Mouse (Mus musculus): ENCODE results near the gene Pced1b. TPM values are rescaled to one million over a fixed set of nuclear protein-coding genes. Genes with fewer than 3 reads are reported as not detected.

The Pced1b gene
- polyA plus RNA-seq, 1 experiment = 8.3 TPM

DNA sequence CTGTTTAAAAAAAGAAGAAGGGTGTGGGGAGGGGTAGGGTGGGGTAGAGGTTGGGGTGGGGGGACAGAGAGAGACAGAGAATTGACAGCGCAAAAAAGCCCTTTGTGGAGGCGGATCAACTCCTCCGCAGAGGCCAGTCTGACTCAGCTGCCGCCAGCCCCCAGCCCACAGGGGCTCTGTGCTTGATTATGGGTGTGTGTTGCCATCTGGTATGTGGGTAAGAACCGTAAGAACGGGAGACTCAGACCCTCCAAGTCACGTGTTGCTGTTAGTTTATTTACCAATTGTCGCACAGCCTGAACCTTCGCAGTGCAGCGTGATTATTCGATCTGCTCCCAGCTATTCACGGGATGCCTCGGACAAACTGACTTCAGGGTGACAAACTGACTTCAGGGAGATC is 41.8 kb downstream of the Pced1b start:
- Histone ChIP-seq H3K4me3 (ENCODE audit: control insufficient read depth, low read depth, low read length) (no peak overlapping the region), H3K27me3 (ENCODE audit: control insufficient read depth, insufficient read depth, low read length) (no peaks in the 10 kb centered on the region), H3K27ac (ENCODE audit: control insufficient read depth, insufficient read depth, low read depth, low read length) (no peak overlapping the region), H3K36me3 (ENCODE audit: control insufficient read depth, insufficient read depth, low read length) (no peaks in the 10 kb centered on the region), H3K4me1 (ENCODE audit: control insufficient read depth, insufficient read depth, low read length) (no peaks in the 10 kb centered on the region)
- TF ChIP-seq POLR2A (IDR thresholded peaks at IDR 0.05; ENCODE audit: control insufficient read depth, low read depth, low read length) = no peak
- TF ChIP-seq CTCF (IDR thresholded peaks at IDR 0.05; ENCODE audit: control insufficient read depth, insufficient read depth, insufficient replicate concordance, low read depth, low read length) = no peak

DNA sequence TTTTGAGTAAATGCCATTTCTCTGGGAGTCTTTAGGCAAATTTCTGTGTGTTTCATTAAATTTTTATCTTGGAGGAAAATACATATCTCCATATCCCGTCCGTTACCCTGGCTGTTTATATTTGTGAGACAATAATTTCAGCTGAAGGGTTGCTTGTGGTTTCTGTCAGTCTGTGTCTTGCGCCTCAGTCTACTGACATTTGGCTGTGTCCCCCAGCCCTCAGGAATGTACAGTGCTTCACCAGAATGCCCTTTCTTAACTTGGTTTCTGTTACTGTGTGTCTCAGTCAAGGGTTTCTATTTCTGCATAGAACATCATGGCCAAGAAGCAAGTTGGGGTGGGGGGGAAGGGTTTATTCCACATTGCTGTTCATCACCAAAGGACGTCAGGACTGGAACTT is 42.3 kb downstream of the Pced1b start:
- H3K27me3 ChIP-seq (ENCODE audit: control insufficient read depth, insufficient read depth, low read length) = no peaks in the 10 kb centered on the region
- no peaks in the 10 kb centered on the region for H3K36me3 ChIP-seq (ENCODE audit: control insufficient read depth, insufficient read depth, low read length)
- no peaks in the 10 kb centered on the region for H3K4me1 ChIP-seq (ENCODE audit: control insufficient read depth, insufficient read depth, low read length)
- TF ChIP-seq POLR2A (IDR thresholded peaks at IDR 0.05; ENCODE audit: control insufficient read depth, low read depth, low read length) = no peak
- no peak for TF ChIP-seq CTCF (IDR thresholded peaks at IDR 0.05; ENCODE audit: control insufficient read depth, insufficient read depth, insufficient replicate concordance, low read depth, low read length)
- no peak overlapping the region for H3K4me3 ChIP-seq (ENCODE audit: control insufficient read depth, low read depth, low read length)
- no peak overlapping the region for H3K27ac ChIP-seq (ENCODE audit: control insufficient read depth, insufficient read depth, low read depth, low read length)

DNA sequence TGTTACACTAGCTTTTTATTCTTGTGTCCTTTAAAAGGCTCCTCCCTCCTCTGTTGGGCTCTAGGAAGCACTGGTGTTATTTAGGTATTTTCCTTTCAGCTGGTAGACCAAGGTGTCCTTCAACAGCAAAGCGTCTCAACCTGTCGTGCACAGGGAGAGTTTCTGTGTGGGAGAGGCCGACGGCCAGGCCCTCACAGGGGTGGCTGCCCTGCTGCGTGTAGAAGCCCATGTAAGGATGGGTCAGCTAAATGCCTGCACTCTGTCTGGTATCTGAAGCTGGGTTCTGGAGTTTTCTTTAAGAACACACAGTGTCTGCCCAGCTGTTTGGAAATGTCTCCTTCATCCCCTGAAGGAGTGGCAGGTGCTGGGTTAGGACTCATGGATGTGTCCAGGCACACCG is 43.4 kb downstream of the Pced1b start:
- Histone ChIP-seq H3K4me3 (ENCODE audit: control insufficient read depth, low read depth, low read length) (no peak overlapping the region), H3K27me3 (ENCODE audit: control insufficient read depth, insufficient read depth, low read length) (no peaks in the 10 kb centered on the region), H3K36me3 (ENCODE audit: control insufficient read depth, insufficient read depth, low read length) (no peaks in the 10 kb centered on the region), H3K4me1 (ENCODE audit: control insufficient read depth, insufficient read depth, low read length) (no peaks in the 10 kb centered on the region), H3K27ac (ENCODE audit: control insufficient read depth, insufficient read depth, low read depth, low read length) (no peak overlapping the region)
- TF ChIP-seq POLR2A (IDR thresholded peaks at IDR 0.05; ENCODE audit: control insufficient read depth, low read depth, low read length) = no peak
- TF ChIP-seq CTCF (IDR thresholded peaks at IDR 0.05; ENCODE audit: control insufficient read depth, insufficient read depth, insufficient replicate concordance, low read depth, low read length) = no peak

DNA sequence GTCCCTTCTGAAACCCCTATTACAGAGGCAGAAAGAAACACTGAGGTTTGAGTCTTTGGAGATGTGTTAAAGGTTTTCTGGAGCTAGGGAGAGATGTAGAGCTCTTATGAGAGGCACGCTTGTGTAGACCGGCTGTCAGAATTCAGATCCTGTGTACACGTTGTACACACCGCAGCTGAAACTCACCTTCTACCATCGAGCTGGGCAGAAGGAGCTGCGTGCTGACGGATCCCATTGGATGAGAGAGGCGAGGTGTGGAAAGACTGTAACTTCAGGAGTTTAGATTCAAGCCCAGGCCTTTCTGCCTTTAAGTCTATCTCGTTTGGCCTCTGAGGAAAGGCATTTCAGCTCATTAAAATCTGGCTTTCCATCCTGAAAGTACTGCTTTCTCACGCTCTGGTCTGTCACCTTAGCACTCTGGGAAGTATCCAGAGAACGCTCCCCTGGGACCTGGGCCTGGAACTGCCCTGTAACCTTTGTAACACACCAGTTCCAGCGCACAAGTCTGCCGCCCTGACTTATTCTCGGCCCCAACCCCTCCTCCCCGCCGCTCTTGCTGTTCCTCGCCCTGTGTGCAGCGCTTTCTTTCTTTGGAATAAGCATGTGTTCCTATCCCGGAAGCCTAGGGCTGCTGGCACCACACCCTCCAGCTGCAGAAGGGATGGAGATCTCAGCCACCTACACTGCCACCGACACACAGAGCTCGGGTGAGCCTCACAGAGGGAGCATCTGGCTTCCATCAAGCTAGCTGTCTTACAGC is 44.6 kb downstream of the Pced1b start:
- H3K27ac ChIP-seq (ENCODE audit: control insufficient read depth, insufficient read depth, low read depth, low read length) = no peak overlapping the region
- H3K36me3 ChIP-seq (ENCODE audit: control insufficient read depth, insufficient read depth, low read length) = no peaks in the 10 kb centered on the region
- no peaks in the 10 kb centered on the region for H3K27me3 ChIP-seq (ENCODE audit: control insufficient read depth, insufficient read depth, low read length)
- H3K4me1 ChIP-seq (ENCODE audit: control insufficient read depth, insufficient read depth, low read length) = no peaks in the 10 kb centered on the region
- H3K4me3 ChIP-seq (ENCODE audit: control insufficient read depth, low read depth, low read length) = no peak overlapping the region
- no peak for TF ChIP-seq POLR2A (IDR thresholded peaks at IDR 0.05; ENCODE audit: control insufficient read depth, low read depth, low read length)
- no peak for TF ChIP-seq CTCF (IDR thresholded peaks at IDR 0.05; ENCODE audit: control insufficient read depth, insufficient read depth, insufficient replicate concordance, low read depth, low read length)

DNA sequence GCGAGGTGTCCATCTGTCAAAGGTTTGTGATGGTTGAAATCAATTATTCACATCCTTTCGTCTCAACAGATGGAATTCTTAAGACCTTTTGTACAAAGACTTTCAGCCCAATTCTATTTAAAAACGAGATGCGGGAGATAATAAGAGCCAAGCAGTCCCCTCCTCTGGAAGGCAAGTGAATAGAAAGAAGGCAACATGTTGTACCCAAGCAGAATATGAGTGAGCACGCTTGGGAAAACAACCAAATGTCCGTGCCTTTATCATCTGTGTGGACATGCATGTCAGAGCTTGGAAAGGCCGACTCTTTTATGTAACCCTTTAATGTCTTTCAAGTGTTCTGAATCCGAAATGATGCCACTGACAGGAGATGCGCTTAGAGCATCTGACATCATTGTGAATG is 61.0 kb downstream of the Pced1b start:
- Histone ChIP-seq H3K27ac (ENCODE audit: control insufficient read depth, insufficient read depth, low read depth, low read length) (no peak overlapping the region), H3K4me3 (ENCODE audit: control insufficient read depth, low read depth, low read length) (no peak overlapping the region), H3K27me3 (ENCODE audit: control insufficient read depth, insufficient read depth, low read length) (no peaks in the 10 kb centered on the region)

DNA sequence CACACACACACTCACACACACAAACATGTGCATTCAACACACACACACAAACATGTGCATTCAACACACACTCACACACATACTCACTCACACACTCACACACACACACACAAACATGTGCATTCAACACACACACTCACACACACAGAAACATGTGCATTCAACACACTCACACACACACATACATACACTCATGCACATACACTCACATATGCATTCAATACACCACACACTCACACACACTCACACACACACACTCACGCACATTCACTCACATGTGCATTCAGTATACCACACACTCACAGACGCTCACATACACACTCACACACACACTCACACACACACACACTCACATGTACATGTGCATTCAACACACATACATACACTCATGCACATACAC is 62.6 kb downstream of the Pced1b start:
- Histone ChIP-seq H3K27me3 (ENCODE audit: control insufficient read depth, insufficient read depth, low read length) (no peaks in the 10 kb centered on the region), H3K36me3 (ENCODE audit: control insufficient read depth, insufficient read depth, low read length) (no peaks in the 10 kb centered on the region), H3K4me3 (ENCODE audit: control insufficient read depth, low read depth, low read length) (no peak overlapping the region), H3K27ac (ENCODE audit: control insufficient read depth, insufficient read depth, low read depth, low read length) (no peak overlapping the region), H3K4me1 (ENCODE audit: control insufficient read depth, insufficient read depth, low read length) (no peaks in the 10 kb centered on the region)
- no peak for TF ChIP-seq POLR2A (IDR thresholded peaks at IDR 0.05; ENCODE audit: control insufficient read depth, low read depth, low read length)
- TF ChIP-seq CTCF (IDR thresholded peaks at IDR 0.05; ENCODE audit: control insufficient read depth, insufficient read depth, insufficient replicate concordance, low read depth, low read length) = no peak

More for the DNA sequence above, 61.0 kb downstream of the Pced1b start:
- no peaks in the 10 kb centered on the region for H3K36me3 ChIP-seq (ENCODE audit: control insufficient read depth, insufficient read depth, low read length)
- TF ChIP-seq POLR2A (IDR thresholded peaks at IDR 0.05; ENCODE audit: control insufficient read depth, low read depth, low read length) = no peak
- no peak for TF ChIP-seq CTCF (IDR thresholded peaks at IDR 0.05; ENCODE audit: control insufficient read depth, insufficient read depth, insufficient replicate concordance, low read depth, low read length)
- H3K4me1 ChIP-seq (ENCODE audit: control insufficient read depth, insufficient read depth, low read length) = no peaks in the 10 kb centered on the region

DNA sequence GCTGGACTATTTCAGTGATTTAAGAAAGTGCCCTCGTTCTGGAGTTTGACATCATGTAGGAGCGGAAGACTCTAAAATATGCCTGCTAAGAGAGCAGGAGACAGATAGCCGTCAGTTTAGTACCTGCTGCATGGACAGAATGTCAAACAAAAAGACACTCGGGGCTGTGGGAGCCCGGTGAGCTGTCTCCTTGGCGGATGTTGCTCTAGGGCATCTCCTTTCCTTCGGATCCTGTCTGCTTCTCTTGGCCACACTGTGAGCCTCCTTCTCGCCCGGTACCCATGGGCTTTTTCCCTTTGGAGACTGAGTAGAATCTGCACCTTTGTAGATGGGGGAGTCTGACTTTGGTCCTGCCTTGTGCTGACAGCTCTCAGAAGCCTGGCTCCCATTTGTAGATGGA is 63.3 kb downstream of the Pced1b start:
- Histone ChIP-seq H3K4me1 (ENCODE audit: control insufficient read depth, insufficient read depth, low read length) (no peaks in the 10 kb centered on the region), H3K27me3 (ENCODE audit: control insufficient read depth, insufficient read depth, low read length) (no peaks in the 10 kb centered on the region), H3K27ac (ENCODE audit: control insufficient read depth, insufficient read depth, low read depth, low read length) (no peak overlapping the region), H3K36me3 (ENCODE audit: control insufficient read depth, insufficient read depth, low read length) (no peaks in the 10 kb centered on the region), H3K4me3 (ENCODE audit: control insufficient read depth, low read depth, low read length) (no peak overlapping the region)
- no peak for TF ChIP-seq POLR2A (IDR thresholded peaks at IDR 0.05; ENCODE audit: control insufficient read depth, low read depth, low read length)
- no peak for TF ChIP-seq CTCF (IDR thresholded peaks at IDR 0.05; ENCODE audit: control insufficient read depth, insufficient read depth, insufficient replicate concordance, low read depth, low read length)

Data from testis, adult 2 months (tissue).